Mouse (Mus musculus): Measurements from ENCODE around the gene Ruvbl2. TPM values are rescaled to one million over a fixed set of nuclear protein-coding genes. Genes with fewer than 3 reads are reported as not detected.
"Not testable (repeated sequence)": the region's sequence is repeated elsewhere in the genome, so short reads cannot be mapped to it uniquely, and the experiment has no call there.

Ruvbl2 gene
- polyA plus RNA-seq (2015; fragmentation: Nextera tagmentation; extraction: Ambion mirVana) = 129 and 143 TPM in 2 replicates

- DNase-seq (ENCODE audit: low spot score) = peak; percentile 13
Measured at GRCm38 (mm10) chr7:45437521-45438276, at the start of gene Ruvbl2. TSS of gene Ruvbl2 (minus strand) at chr7:45438096.

GRCm38 (mm10) chr7:45486761-45487415 lies 49.0 kb upstream of the Ruvbl2 start, which contains the start of gene Gm45808:
TSS of gene Gm45808 (minus strand) at chr7:45486811.
- DNase-seq (ENCODE audit: low spot score) = no peak

GRCm38 (mm10) chr7:45486158-45486557 lies 48.3 kb upstream of the Ruvbl2 start:
- no peak for DNase-seq (ENCODE audit: low spot score)

- DNase-seq (ENCODE audit: low spot score) = not testable (repeated sequence)
Measured at GRCm38 (mm10) chr7:45484985-45485384, 47.1 kb upstream of the Ruvbl2 start.

- DNase-seq (ENCODE audit: low spot score) = no peak
Measured at GRCm38 (mm10) chr7:45482166-45482565, 44.3 kb upstream of the Ruvbl2 start.

- peak; percentile 74 for DNase-seq (ENCODE audit: low spot score)
Measured at GRCm38 (mm10) chr7:45481374-45481927, 43.6 kb upstream of the Ruvbl2 start, which contains the start of gene Tulp2. TSS of gene Tulp2 (plus strand) at chr7:45481877.

GRCm38 (mm10) chr7:45480310-45480709 lies 42.4 kb upstream of the Ruvbl2 start:
- DNase-seq (ENCODE audit: low spot score) = not testable (repeated sequence)

- no peak for DNase-seq (ENCODE audit: low spot score)
Measured at GRCm38 (mm10) chr7:45478774-45479173, 40.9 kb upstream of the Ruvbl2 start.

GRCm38 (mm10) chr7:45477003-45477402 lies 39.1 kb upstream of the Ruvbl2 start:
- peak; percentile 78 for DNase-seq (ENCODE audit: low spot score)

- DNase-seq (ENCODE audit: low spot score) = no peak
Measured at GRCm38 (mm10) chr7:45476453-45476852, 38.6 kb upstream of the Ruvbl2 start.

GRCm38 (mm10) chr7:45475291-45475969 lies 37.5 kb upstream of the Ruvbl2 start:
- DNase-seq (ENCODE audit: low spot score) = no peak

GRCm38 (mm10) chr7:45470869-45471268 lies 33.0 kb upstream of the Ruvbl2 start:
- DNase-seq (ENCODE audit: low spot score) = peak; percentile 77

GRCm38 (mm10) chr7:45467090-45467670 lies 29.3 kb upstream of the Ruvbl2 start:
- DNase-seq (ENCODE audit: low spot score) = no peak

GRCm38 (mm10) chr7:45466283-45467089 lies 28.6 kb upstream of the Ruvbl2 start, which contains the start of gene Bax:
TSS of gene Bax (minus strand) at chr7:45466898.
- DNase-seq (ENCODE audit: low spot score) = peak; percentile 95

- no peak for DNase-seq (ENCODE audit: low spot score)
Measured at GRCm38 (mm10) chr7:45465549-45465948, 27.7 kb upstream of the Ruvbl2 start.

- no peak for DNase-seq (ENCODE audit: low spot score)
Measured at GRCm38 (mm10) chr7:45465112-45465511, 27.2 kb upstream of the Ruvbl2 start.

- no peak for DNase-seq (ENCODE audit: low spot score)
Measured at GRCm38 (mm10) chr7:45463987-45464778, 26.3 kb upstream of the Ruvbl2 start.

- not testable (repeated sequence) for DNase-seq (ENCODE audit: low spot score)
Measured at GRCm38 (mm10) chr7:45462868-45463267, 25.0 kb upstream of the Ruvbl2 start.

GRCm38 (mm10) chr7:45462325-45462724 lies 24.4 kb upstream of the Ruvbl2 start:
- DNase-seq (ENCODE audit: low spot score) = no peak

All from thymus, postnatal 0 days (tissue).